Mouse (Mus musculus) lung, embryonic 15.5 days (tissue): ENCODE results near the gene Grk5. TPM values are rescaled to one million over a fixed set of nuclear protein-coding genes. Genes with fewer than 3 reads are reported as not detected.
A peak's percentile ranks its signal among the peaks of the same experiment; 100 is the strongest.
"Not testable (repeated sequence)": the region's sequence is repeated elsewhere in the genome, so short reads cannot be mapped to it uniquely, and the experiment has no call there.

Experiments
- ATAC-seq: fragments of 200-750 bp; cut with Nextera tagmentation; 2 replicates; pipeline ENCODE4 v1.8.0; 2017; ENCODE audit warnings: moderate number of reproducible peaks, borderline replicate concordance; ENCODE audit not compliant: low FRiP score, low TSS enrichment; ENCODE audit errors: extremely low read depth
- H3K27ac ChIP-seq: fragments of 300-500 bp; sonication (generic); 2 replicates; pipeline ENCODE4 v1.5.1; 2015; ENCODE audit warnings: moderate library complexity, mild to moderate bottlenecking, inconsistent platforms
- H3K27me3 ChIP-seq: fragments of 300-500 bp; sonication (generic); 2 replicates; pipeline ENCODE4 v1.6.1; 2015; ENCODE audit warnings: inconsistent platforms
- H3K36me3 ChIP-seq: fragments of 300-500 bp; sonication (generic); 2 replicates; pipeline ENCODE4 v1.6.1; 2015; ENCODE audit warnings: inconsistent platforms
- H3K4me1 ChIP-seq: fragments of 300-500 bp; sonication (generic); 2 replicates; pipeline ENCODE4 v1.6.1; 2015; ENCODE audit warnings: inconsistent platforms
- H3K4me2 ChIP-seq: fragments of 300-500 bp; sonication (generic); 2 replicates; pipeline ENCODE4 v1.6.1; 2015; ENCODE audit warnings: inconsistent platforms, mild to moderate bottlenecking, moderate library complexity
- H3K4me3 ChIP-seq: fragments of 300-500 bp; sonication (generic); 2 replicates; pipeline ENCODE4 v1.5.1; 2015; ENCODE audit warnings: mild to moderate bottlenecking, inconsistent platforms
- H3K9ac ChIP-seq: fragments of 300-500 bp; sonication (generic); 2 replicates; pipeline ENCODE4 v1.6.1; 2015; ENCODE audit warnings: inconsistent platforms
- H3K9me3 ChIP-seq: fragments of 300-500 bp; sonication (generic); 2 replicates; pipeline ENCODE4 v1.6.1; 2016; ENCODE audit warnings: inconsistent platforms
- WGBS: fragments of 180-500 bp; shearing (Covaris S2); methylation state at CpG from one replicate; pipeline ENCODE4 v1.1.7; 2015; 5-methylcytosine and 5-hydroxymethylcytosine counted together
- polyA plus RNA-seq: library from polyadenylated mRNA; unstranded; fragments of >200 nt; fragmentation: Nextera tagmentation; extraction: Ambion mirVana; gene quantifications from 2 replicates; pipeline ENCODE4 v1.2.1, GENCODE M21; 2015

Gene Grk5
- 3.2 and 4.2 TPM in 2 replicates for polyA plus RNA-seq

- H3K27me3 ChIP-seq: no peaks in the 10 kb centered on the region
- peak within 1 kb of the TSS; percentile 72 for H3K4me3 ChIP-seq
- peak within 1 kb of the TSS; percentile 75 for H3K4me2 ChIP-seq
- H3K9ac ChIP-seq: peak within 1 kb of the TSS; percentile 72
- ATAC-seq: peak; percentile 98
- H3K27ac ChIP-seq: peak within 1 kb of the TSS; percentile 96
- no peaks in the 10 kb centered on the region for H3K9me3 ChIP-seq
- H3K36me3 ChIP-seq: no peaks in the 10 kb centered on the region
- under 1% methylated on average over 55 of the region's 55 CpGs for WGBS
- H3K4me1 ChIP-seq: peaks cover 26% of the 10 kb centered on the region
Measured at GRCm38 (mm10) chr19:60889714-60890315, at the start of gene Grk5. TSS of gene Grk5 (plus strand) at chr19:60889749.

GRCm38 (mm10) chr19:60843324-60843723 is 46.2 kb upstream of the Grk5 start:
- Histone ChIP-seq H3K9me3 (no peaks in the 10 kb centered on the region), H3K27me3 (no peaks in the 10 kb centered on the region), H3K9ac (no peak overlapping the region), H3K27ac (no peak overlapping the region), H3K36me3 (peaks cover 15% of the 10 kb centered on the region), H3K4me3 (no peak overlapping the region), H3K4me2 (no peak overlapping the region), H3K4me1 (no peaks in the 10 kb centered on the region)
- ATAC-seq: no peak

DNA sequence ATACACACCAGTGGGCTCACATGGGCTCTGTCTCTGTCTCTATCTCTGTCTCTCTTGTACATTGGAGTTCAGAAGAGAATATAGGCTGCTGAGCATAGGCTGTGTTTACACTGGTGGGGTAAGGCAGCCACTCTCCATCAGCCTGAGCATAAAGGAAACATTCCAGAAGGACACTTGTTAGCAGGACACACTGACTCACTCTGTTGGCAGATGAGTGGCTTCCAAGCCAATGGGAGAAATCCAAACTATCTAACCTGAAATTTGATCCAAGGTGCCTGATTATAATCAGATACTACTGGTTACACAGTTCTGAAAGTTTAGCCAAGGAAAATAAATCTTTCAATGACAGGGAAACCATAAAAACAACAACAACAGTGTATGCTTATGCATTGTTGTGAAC is 43.8 kb upstream of the Grk5 start:
- ATAC-seq: no peak

GRCm38 (mm10) chr19:60860868-60861700 is 28.5 kb upstream of the Grk5 start, which contains the start of gene Sfxn4:
TSS of gene Sfxn4 (minus strand) at chr19:60861479.
- WGBS: 3% methylated on average over 30 of the region's 30 CpGs
- H3K27ac ChIP-seq: peak within 1 kb of the TSS; percentile 56

More for the DNA sequence above, 43.8 kb upstream of the Grk5 start:
- H3K27me3 ChIP-seq: no peaks in the 10 kb centered on the region
- H3K4me1 ChIP-seq: no peaks in the 10 kb centered on the region
- H3K36me3 ChIP-seq: peaks cover 7% of the 10 kb centered on the region; the same call in 1 of the 2 replicates
- H3K27ac ChIP-seq: no peak overlapping the region
- no peak overlapping the region for H3K4me3 ChIP-seq
- no peak overlapping the region for H3K4me2 ChIP-seq
- H3K9me3 ChIP-seq: no peaks in the 10 kb centered on the region
- no peak overlapping the region for H3K9ac ChIP-seq

DNA sequence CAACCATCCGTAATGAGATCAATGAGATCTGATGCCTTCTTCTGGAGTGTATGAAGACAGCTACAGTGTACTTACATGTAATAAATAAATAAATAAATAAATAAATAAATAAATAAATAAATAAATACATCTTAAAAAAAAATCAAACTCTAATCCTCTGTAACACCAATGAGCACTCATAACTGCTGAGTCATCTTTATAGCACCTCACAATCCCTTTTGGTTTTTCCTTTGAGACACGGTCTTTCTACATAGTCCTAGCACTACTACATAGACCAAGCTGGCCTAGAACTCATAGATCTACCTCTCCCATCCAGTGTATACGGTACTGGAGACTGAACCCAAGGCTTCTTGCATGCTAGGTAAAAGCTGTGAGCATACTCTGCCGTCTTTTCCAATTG is 23.4 kb upstream of the Grk5 start:
- not testable (repeated sequence) for H3K4me1 ChIP-seq, H3K9ac ChIP-seq, H3K4me2 ChIP-seq, H3K4me3 ChIP-seq, H3K9me3 ChIP-seq, H3K27ac ChIP-seq, ATAC-seq, H3K27me3 ChIP-seq
- 90% methylated on average over 4 of the region's 4 CpGs for WGBS
- peaks cover 51% of the 10 kb centered on the region for H3K36me3 ChIP-seq

More at GRCm38 (mm10) chr19:60860868-60861700, 28.5 kb upstream of the Grk5 start, which contains the start of gene Sfxn4:
- Histone ChIP-seq H3K9me3 (no peaks in the 10 kb centered on the region), H3K4me2 (peak within 1 kb of the TSS; percentile 62), H3K9ac (peak within 1 kb of the TSS; percentile 45), H3K36me3 (peaks cover 23% of the 10 kb centered on the region), H3K4me3 (peak within 1 kb of the TSS; percentile 49), H3K4me1 (no peaks in the 10 kb centered on the region), H3K27me3 (no peaks in the 10 kb centered on the region)
- peak; percentile 99 for ATAC-seq

GRCm38 (mm10) chr19:60870489-60870888 is 19.1 kb upstream of the Grk5 start:
- 88% methylated on average over 1 of the region's 1 CpGs for WGBS
- no peak for ATAC-seq
- Histone ChIP-seq H3K4me3 (no peak overlapping the region), H3K27ac (no peak overlapping the region), H3K9me3 (no peaks in the 10 kb centered on the region), H3K36me3 (peaks cover 30% of the 10 kb centered on the region), H3K4me2 (no peak overlapping the region), H3K4me1 (peaks cover 14% of the 10 kb centered on the region), H3K9ac (no peak overlapping the region), H3K27me3 (no peaks in the 10 kb centered on the region)

DNA sequence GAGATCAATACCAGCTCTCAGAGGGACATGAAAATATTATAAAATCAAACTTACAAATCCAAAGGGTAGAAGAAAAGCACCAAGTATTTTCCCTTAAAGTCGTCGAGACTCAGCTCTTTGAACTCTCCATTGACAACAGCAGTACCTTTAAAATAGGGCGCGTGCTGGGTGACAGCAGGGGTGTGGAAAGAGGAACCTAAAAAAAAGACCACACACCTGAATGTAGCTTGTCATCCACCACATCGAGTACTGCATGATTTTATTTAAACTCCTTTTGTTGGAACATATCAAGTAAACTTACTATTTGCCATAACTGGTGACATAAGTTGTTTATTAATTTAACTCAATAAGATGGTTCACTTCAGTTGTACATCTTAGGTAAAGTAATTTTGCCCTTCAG is 18.2 kb upstream of the Grk5 start:
- Histone ChIP-seq H3K9ac (no peak overlapping the region), H3K4me1 (peaks cover 14% of the 10 kb centered on the region), H3K4me2 (no peak overlapping the region), H3K36me3 (peaks cover 27% of the 10 kb centered on the region), H3K9me3 (no peaks in the 10 kb centered on the region), H3K27me3 (no peaks in the 10 kb centered on the region), H3K4me3 (no peak overlapping the region), H3K27ac (no peak overlapping the region)
- WGBS: 89% methylated on average over 5 of the region's 5 CpGs
- ATAC-seq: no peak

GRCm38 (mm10) chr19:60872272-60872671 is 17.3 kb upstream of the Grk5 start:
- Histone ChIP-seq H3K27ac (no peak overlapping the region), H3K27me3 (no peaks in the 10 kb centered on the region), H3K4me2 (no peak overlapping the region), H3K9ac (no peak overlapping the region), H3K36me3 (peaks cover 21% of the 10 kb centered on the region), H3K4me3 (no peak overlapping the region), H3K4me1 (peaks cover 14% of the 10 kb centered on the region), H3K9me3 (no peaks in the 10 kb centered on the region)
- 18% methylated on average over 1 of the region's 1 CpGs for WGBS
- no peak for ATAC-seq

DNA sequence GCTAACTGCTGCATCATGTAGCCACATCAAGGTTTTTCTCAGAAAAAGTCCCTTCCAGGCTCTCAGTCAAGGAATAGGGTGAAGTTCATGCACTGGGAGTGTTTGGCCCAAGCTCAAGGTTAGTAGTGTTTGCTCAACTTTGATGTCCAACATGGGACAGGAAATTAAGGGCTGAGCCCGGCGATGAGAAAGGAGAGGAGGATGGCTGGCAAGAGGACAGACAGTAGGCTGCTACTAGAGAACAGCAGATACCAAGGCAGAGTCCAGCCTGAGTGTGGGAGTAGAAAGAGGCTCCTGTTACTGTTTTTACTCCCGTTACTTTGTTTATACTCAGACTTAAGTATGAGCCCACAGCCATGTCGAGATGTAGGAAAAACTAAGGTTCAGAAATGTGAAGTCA is 16.0 kb upstream of the Grk5 start:
- H3K9ac ChIP-seq: peak overlapping the region; percentile 66
- H3K4me2 ChIP-seq: peak overlapping the region; percentile 63
- H3K4me3 ChIP-seq: peak overlapping the region; percentile 66
- H3K27me3 ChIP-seq: no peaks in the 10 kb centered on the region
- no peak for ATAC-seq
- WGBS: 10% methylated on average over 4 of the region's 4 CpGs
- peaks cover 12% of the 10 kb centered on the region for H3K36me3 ChIP-seq
- H3K27ac ChIP-seq: peak overlapping the region; percentile 73
- H3K4me1 ChIP-seq: peaks cover 14% of the 10 kb centered on the region
- no peaks in the 10 kb centered on the region for H3K9me3 ChIP-seq

GRCm38 (mm10) chr19:60874064-60874694 is 15.4 kb upstream of the Grk5 start, which contains the start of gene Prdx3:
TSS of gene Prdx3 (minus strand) at chr19:60874556.
- peak; percentile 97 for ATAC-seq
- no peaks in the 10 kb centered on the region for H3K27me3 ChIP-seq
- peak within 1 kb of the TSS; percentile 66 for H3K9ac ChIP-seq
- peaks cover 10% of the 10 kb centered on the region for H3K36me3 ChIP-seq
- H3K4me3 ChIP-seq: peak within 1 kb of the TSS; percentile 66
- under 1% methylated on average over 28 of the region's 28 CpGs for WGBS
- H3K27ac ChIP-seq: peak within 1 kb of the TSS; percentile 73
- H3K4me2 ChIP-seq: peak within 1 kb of the TSS; percentile 63
- H3K9me3 ChIP-seq: no peaks in the 10 kb centered on the region
- peaks cover 14% of the 10 kb centered on the region for H3K4me1 ChIP-seq

DNA sequence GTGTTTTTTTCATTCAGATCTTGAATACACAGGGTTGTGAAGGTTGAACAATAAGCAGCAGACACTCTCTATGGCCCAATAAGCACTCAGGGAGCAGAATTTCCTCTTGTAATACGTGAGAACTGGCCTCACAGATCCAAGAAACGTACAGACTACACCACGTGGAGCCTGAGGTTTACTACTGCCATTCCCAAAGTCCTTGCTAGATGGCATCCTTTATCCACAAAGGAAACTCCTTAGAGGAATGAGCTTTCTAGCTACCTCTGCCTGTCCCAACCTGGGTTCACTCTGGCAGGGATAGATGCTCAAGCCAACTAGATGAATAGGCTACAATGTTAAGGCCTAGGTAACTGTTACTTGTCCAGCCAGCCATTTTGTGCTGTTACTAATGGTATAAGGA is 6.4 kb upstream of the Grk5 start:
- H3K4me3 ChIP-seq: no peak overlapping the region
- no peak for ATAC-seq
- no peak overlapping the region for H3K27ac ChIP-seq
- no peak overlapping the region for H3K4me2 ChIP-seq
- WGBS: 8% methylated on average over 3 of the region's 3 CpGs
- no peak overlapping the region for H3K9ac ChIP-seq
- no peaks in the 10 kb centered on the region for H3K4me1 ChIP-seq
- H3K9me3 ChIP-seq: no peaks in the 10 kb centered on the region
- no peaks in the 10 kb centered on the region for H3K36me3 ChIP-seq
- H3K27me3 ChIP-seq: no peaks in the 10 kb centered on the region

- no peak overlapping the region for H3K27ac ChIP-seq
- H3K36me3 ChIP-seq: no peaks in the 10 kb centered on the region
- WGBS: 74% methylated on average over 2 of the region's 2 CpGs
- no peak overlapping the region for H3K4me3 ChIP-seq
- no peak overlapping the region for H3K9ac ChIP-seq
- H3K4me1 ChIP-seq: peaks cover 25% of the 10 kb centered on the region
- no peak overlapping the region for H3K4me2 ChIP-seq
- no peaks in the 10 kb centered on the region for H3K9me3 ChIP-seq
- H3K27me3 ChIP-seq: no peaks in the 10 kb centered on the region
- ATAC-seq: no peak
Measured at GRCm38 (mm10) chr19:60887637-60888036, 1.9 kb upstream of the Grk5 start.
